Mouse (Mus musculus) urinary bladder, adult 2 months (tissue): ENCODE data around the gene Plagl1. TPM values are rescaled to one million over a fixed set of nuclear protein-coding genes. Genes with fewer than 3 reads are reported as not detected.
"Not testable (repeated sequence)": the region's sequence is repeated elsewhere in the genome, so short reads cannot be mapped to it uniquely, and the experiment has no call there.

Experiments
- DNase-seq: peaks from one replicate; pipeline ENCODE4 v3.0.0; 2022; ENCODE audit warnings: low spot score
- polyA plus RNA-seq: library from polyadenylated mRNA; depleted of rRNA; stranded (reverse); fragments of >200 nt; gene quantifications from 2 replicates; pipeline ENCODE4 v1.2.3, GENCODE M21; 2012; rRNA removed

Plagl1 gene
- 29.8 and 31.3 TPM in 2 replicates for polyA plus RNA-seq

GRCm38 (mm10) chr10:13060021-13060668 lies at the start of gene Plagl1:
TSS of gene Plagl1 (plus strand) at chr10:13060504.
- no peak for DNase-seq

DNA sequence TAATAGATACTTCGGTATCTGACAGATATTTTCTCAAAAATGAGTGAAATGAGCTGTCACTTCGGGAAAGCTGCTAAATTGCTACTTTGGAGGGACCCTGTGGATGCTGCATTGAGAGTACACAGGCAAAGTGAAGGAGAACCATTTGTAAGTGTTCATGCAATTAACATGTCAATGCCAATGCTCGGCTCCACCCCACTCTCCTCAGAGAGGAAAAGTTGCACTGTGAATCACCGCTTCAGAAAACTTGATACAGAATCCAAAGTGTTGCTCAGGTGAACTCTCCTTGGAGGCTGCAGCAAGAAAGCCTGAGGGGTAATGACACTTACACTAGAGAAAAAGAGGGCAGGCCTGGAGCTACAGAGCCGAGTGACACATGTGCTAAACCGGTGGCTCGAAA lies 46.3 kb upstream of the Plagl1 start:
- DNase-seq, result no peak

DNA sequence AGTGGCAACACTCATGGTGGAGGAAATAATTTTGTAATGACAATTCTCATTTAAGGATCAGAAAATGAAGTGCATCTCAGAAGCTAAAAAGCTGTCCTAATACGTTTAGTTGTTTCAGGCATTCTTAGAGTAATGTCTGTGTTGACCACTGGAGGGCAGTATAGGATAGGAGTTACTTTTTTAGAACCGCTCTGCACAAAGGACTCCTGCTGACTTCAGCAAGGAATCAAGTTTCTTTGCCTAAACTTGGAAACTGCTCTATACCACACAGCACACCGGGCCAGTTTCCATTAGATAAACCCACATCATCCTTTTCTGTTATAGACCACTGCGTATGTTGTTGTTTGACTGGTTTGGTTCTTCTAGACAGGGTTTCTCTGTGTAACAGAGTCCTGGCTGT lies 43.7 kb upstream of the Plagl1 start:
- no peak for DNase-seq

GRCm38 (mm10) chr10:13018510-13018909 lies 41.8 kb upstream of the Plagl1 start:
- DNase-seq, result no peak

- no peak for DNase-seq
Observed at GRCm38 (mm10) chr10:13019026-13019425, 41.3 kb upstream of the Plagl1 start.

DNA sequence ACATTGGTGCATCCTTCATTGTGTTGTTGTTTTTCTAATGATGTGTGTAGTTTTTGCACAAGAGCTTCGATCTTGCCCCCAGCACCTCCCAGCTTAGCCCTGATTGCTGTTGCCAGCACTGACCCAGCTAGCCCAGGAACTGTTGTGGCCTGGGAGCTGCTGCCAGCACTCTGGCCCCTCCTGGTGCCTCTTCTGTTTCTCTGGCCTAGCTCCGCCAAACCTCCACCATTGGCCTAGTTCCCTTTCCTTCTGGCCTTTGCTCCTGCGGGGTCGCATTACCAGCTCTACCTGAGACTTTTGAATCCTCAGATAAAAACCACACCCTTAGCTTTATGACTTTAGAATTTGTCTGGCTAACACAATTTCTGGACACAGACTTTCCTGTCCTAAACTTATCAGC lies 38.2 kb upstream of the Plagl1 start:
- no peak for DNase-seq

GRCm38 (mm10) chr10:13023985-13024384 lies 36.3 kb upstream of the Plagl1 start:
- DNase-seq, result not testable (repeated sequence)

GRCm38 (mm10) chr10:13027702-13028101 lies 32.6 kb upstream of the Plagl1 start:
- no peak for DNase-seq

DNA sequence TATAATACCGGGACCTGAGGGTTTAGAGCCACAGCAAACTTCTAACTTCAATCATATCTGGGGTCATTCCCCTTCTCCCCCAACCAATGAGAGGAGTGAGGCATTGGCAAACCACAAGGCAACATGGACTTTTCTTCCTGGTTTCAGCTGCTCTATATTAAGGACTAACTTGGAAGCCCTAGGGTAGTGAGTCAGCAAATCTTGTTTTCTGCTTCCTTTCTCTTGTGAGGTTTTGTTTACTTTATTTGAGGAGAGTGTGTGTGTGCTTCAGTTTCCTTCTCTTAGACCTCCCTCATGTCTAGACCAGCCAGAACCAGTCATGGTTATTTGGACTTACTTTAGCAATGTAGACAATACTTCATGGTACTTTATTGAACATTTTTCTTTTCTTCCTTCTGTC lies 32.1 kb upstream of the Plagl1 start:
- DNase-seq, result no peak

DNA sequence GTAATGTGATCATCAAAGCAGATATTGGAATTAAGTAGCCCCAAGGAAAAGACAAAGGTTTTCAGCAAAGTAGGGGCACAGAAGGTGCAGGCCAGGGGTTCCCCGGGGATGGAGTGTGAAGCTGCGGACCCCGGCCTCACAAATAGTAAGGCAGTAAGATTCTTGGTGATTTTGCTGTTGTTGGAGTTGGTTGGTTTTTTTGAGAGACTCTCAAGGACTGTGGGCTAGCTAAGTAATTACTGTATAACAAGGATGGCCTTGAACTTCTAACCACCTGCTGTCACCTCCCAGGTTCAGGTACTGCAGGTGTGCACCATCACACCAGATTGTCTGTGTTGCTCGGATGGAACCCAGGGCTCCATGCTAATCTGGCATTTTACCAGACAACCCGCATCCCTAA lies 30.9 kb upstream of the Plagl1 start:
- no peak for DNase-seq

- DNase-seq, result no peak
Observed at GRCm38 (mm10) chr10:13035270-13035669, 25.0 kb upstream of the Plagl1 start.

- DNase-seq, result no peak
Observed at GRCm38 (mm10) chr10:13039637-13040174, 20.6 kb upstream of the Plagl1 start.

GRCm38 (mm10) chr10:13044659-13045058 lies 15.6 kb upstream of the Plagl1 start:
- no peak for DNase-seq

GRCm38 (mm10) chr10:13047816-13048215 lies 12.5 kb upstream of the Plagl1 start:
- DNase-seq, result no peak

GRCm38 (mm10) chr10:13056863-13057381 lies 3.4 kb upstream of the Plagl1 start:
- DNase-seq, result no peak

GRCm38 (mm10) chr10:13060821-13061671 lies 742 bp downstream of the Plagl1 start:
- DNase-seq, result no peak

DNA sequence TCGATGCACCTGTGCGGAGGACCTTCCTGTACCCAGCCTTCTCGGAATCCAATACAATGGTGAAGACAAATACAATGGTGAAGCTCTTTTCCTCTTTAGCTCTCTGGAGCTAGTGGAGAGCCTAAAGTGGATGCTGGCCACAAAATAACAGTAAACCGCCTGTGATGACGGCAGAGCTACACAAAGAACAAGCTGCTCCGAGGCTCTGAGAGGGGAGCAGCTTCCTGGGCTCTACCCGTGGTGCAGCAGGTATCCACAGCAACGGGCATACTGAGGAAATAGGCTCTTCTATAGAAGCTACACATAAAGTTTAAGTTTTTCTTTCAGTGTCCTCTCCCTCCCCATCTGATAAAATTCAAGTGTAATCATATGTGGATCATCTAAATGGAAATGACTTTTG lies 2.1 kb downstream of the Plagl1 start:
- DNase-seq, result no peak

DNA sequence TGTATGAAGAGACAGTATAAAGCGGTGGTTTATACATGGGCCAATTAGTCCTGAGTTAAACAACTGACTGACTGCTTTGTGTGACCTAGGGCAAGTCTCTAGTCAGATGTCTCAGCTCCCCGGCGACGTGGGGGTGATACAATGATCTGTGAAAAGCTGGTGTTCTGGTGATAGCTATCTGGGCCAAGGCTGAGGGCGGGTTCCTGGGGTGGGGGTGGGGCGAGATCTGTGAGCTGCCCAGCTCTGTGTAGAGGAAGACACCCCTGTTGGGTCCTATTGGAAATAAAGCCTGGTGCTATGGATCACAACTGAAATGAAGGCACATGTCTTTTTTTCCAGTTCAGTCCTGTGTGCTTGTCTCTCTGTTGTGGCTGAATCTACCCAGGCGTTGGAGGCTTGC lies 3.2 kb downstream of the Plagl1 start:
- DNase-seq, result no peak

- no peak for DNase-seq
Observed at GRCm38 (mm10) chr10:13065129-13065752, 4.9 kb downstream of the Plagl1 start.

DNA sequence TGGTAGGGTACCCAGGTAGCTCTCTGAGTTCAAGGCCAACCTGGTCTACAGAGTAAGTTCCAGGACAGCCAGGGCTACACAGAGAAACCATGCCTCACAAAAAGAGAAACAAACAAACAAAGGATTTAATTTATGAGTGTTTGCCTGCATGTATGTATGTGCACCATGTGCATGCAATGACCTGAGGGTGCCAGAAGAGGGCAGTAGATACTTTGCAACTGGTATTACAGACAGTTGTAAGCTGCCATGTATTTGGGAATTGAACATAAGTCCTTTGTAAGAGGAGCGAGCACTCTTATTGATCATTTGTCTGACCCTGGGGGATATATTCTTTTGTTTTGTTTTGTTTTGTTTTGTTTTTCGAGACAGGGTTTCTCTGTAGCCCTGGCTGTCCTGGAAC lies 10.7 kb downstream of the Plagl1 start:
- DNase-seq, result no peak

- DNase-seq, result no peak
Observed at GRCm38 (mm10) chr10:13076807-13077532, 16.7 kb downstream of the Plagl1 start.

DNA sequence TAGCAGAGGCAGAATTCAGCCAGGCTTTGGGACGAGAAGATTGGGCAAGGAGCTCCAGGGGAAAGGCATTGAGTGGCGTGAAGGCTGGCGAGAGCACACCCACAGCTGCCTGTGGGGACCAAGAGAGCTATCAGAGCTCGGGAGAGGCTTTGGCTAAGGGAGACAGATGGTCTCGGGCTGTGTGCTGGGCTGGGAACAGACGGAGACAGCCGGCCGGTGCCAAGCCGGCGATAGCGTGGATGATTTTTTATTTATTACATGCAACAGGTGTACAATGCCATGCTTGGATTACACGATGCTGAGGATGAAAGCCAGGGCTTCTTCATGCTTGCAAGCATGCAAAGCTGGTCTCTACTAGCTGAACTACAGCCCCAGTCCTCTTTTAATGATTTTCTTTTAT lies 22.2 kb downstream of the Plagl1 start:
- DNase-seq, result no peak
